Mouse (Mus musculus) spleen, adult 2 months (tissue): Measurements from ENCODE around the gene Adgrv1.

ENCODE experiments used
- CTCF ChIP-seq: fragments of 200-500 bp; IDR thresholded peaks from 2 replicates; pipeline ENCODE4 v1.5.1; 2011; ENCODE audit warnings: mild to moderate bottlenecking, inconsistent platforms; ENCODE audit not compliant: insufficient read depth, insufficient read length, insufficient replicate concordance; ENCODE audit errors: extremely low read depth
- POLR2A ChIP-seq: fragments of 200-500 bp; IDR thresholded peaks from 2 replicates; pipeline ENCODE4 v1.6.1; 2011; ENCODE audit warnings: low read depth, low read length, inconsistent platforms

DNA sequence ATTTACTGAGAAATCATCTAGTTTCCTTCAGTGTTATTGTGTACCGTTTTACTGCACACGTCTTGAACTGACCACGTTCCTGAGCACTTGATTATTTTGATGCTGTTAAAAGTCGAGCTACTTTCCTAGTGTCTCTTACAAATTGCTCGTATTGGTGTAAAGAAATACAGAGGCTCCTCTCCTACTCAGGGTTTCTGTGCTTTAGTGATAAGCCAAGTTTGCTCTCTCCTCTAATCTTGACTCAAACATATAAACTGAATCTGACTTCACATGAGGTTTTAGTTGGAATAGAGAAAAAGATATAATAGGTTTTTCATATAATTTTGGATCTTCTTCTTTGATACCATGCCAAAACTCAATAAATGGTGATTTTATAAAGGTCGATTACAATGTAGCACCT lies 13.4 kb upstream of the Adgrv1 start:
- no peak for TF ChIP-seq POLR2A
- no peak for TF ChIP-seq CTCF
